Mouse (Mus musculus): ENCODE results near the gene Rnf128. TPM values are rescaled to one million over a fixed set of nuclear protein-coding genes. Genes with fewer than 3 reads are reported as not detected.

Rnf128 gene
- 19.5 and 21.7 TPM in 2 replicates for polyA plus RNA-seq (2011; ENCODE audit: insufficient read depth, insufficient read length, low read depth, missing spikeins)

DNA sequence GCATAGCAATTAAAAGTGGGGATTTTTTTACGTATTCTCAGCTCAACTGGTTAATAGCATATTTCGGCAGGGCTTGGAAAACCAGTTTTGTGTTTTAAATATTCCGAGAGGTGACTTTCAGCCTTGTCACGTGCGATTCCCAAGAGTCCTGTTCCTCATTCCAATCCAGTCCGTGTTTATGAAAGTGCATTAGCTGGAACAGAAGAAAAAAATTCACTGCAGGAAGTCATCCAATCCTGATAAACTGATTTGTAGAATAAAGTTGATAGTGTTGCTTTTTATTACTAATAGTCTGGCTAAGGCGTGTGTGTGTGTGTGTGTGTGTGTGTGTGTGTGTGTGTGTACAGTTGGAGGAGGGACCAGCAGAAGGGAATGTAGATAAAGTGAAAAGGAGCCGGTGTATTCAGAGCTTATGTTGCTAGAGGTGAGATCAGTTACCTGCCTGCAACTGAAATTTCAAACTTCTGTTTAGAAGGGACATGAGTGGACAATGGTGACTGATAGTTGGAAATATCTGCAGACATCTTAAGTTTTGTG is at the start of gene Rnf128:
Gene Rnf128, plus strand, starts transcription at position 392 of the 537 bp plus-strand sequence.
- TF ChIP-seq POLR2A (IDR thresholded peaks at IDR 0.05; ENCODE audit: insufficient read depth, low read length) (no peak), EP300 (IDR thresholded peaks at IDR 0.05; ENCODE audit: insufficient read depth, low read depth, low read length) (no peak), CTCF (IDR thresholded peaks at IDR 0.05; ENCODE audit: low read depth, low read length) (no peak)
- Histone ChIP-seq H3K9me3 (replicated peaks; ENCODE audit: control insufficient read depth, insufficient read depth, low read length, poor library complexity, severe bottlenecking) (no peaks in the 10 kb centered on the region), H3K4me1 (ENCODE audit: control insufficient read depth, insufficient read depth, low read length) (no peaks in the 10 kb centered on the region), H3K9ac (ENCODE audit: low read depth, poor library complexity, severe bottlenecking) (no peak within 1 kb of the TSS), H3K27me3 (ENCODE audit: control insufficient read depth, insufficient read depth, low read length, poor library complexity, severe bottlenecking) (no peaks in the 10 kb centered on the region), H3K36me3 (ENCODE audit: control insufficient read depth, insufficient read depth, low read length, poor library complexity, severe bottlenecking) (no peaks in the 10 kb centered on the region), H3K27ac (ENCODE audit: insufficient read depth, low read length) (no peak within 1 kb of the TSS), H3K4me3 (ENCODE audit: low read depth, low read length) (no peak within 1 kb of the TSS)

- no peak for TF ChIP-seq CTCF (IDR thresholded peaks at IDR 0.05; ENCODE audit: low read depth, low read length)
- no peak for TF ChIP-seq POLR2A (IDR thresholded peaks at IDR 0.05; ENCODE audit: insufficient read depth, low read length)
- no peak for TF ChIP-seq EP300 (IDR thresholded peaks at IDR 0.05; ENCODE audit: insufficient read depth, low read depth, low read length)
- Histone ChIP-seq H3K9ac (ENCODE audit: low read depth, poor library complexity, severe bottlenecking) (no peak overlapping the region), H3K4me1 (ENCODE audit: control insufficient read depth, insufficient read depth, low read length) (peaks cover 1% of the 10 kb centered on the region), H3K36me3 (ENCODE audit: control insufficient read depth, insufficient read depth, low read length, poor library complexity, severe bottlenecking) (no peaks in the 10 kb centered on the region), H3K27ac (ENCODE audit: insufficient read depth, low read length) (no peak overlapping the region), H3K27me3 (ENCODE audit: control insufficient read depth, insufficient read depth, low read length, poor library complexity, severe bottlenecking) (no peaks in the 10 kb centered on the region), H3K9me3 (replicated peaks; ENCODE audit: control insufficient read depth, insufficient read depth, low read length, poor library complexity, severe bottlenecking) (no peaks in the 10 kb centered on the region), H3K4me3 (ENCODE audit: low read depth, low read length) (no peak overlapping the region)
Measured at GRCm38 (mm10) chrX:139516156-139516555, 47.0 kb upstream of the Rnf128 start.

GRCm38 (mm10) chrX:139519251-139519650 is 43.9 kb upstream of the Rnf128 start:
- no peak overlapping the region for H3K27ac ChIP-seq (ENCODE audit: insufficient read depth, low read length)
- H3K27me3 ChIP-seq (ENCODE audit: control insufficient read depth, insufficient read depth, low read length, poor library complexity, severe bottlenecking): no peaks in the 10 kb centered on the region
- no peak for TF ChIP-seq CTCF (IDR thresholded peaks at IDR 0.05; ENCODE audit: low read depth, low read length)
- TF ChIP-seq EP300 (IDR thresholded peaks at IDR 0.05; ENCODE audit: insufficient read depth, low read depth, low read length): no peak
- no peak for TF ChIP-seq POLR2A (IDR thresholded peaks at IDR 0.05; ENCODE audit: insufficient read depth, low read length)
- no peak overlapping the region for H3K9ac ChIP-seq (ENCODE audit: low read depth, poor library complexity, severe bottlenecking)
- H3K4me3 ChIP-seq (ENCODE audit: low read depth, low read length): no peak overlapping the region
- H3K4me1 ChIP-seq (ENCODE audit: control insufficient read depth, insufficient read depth, low read length): peaks cover 1% of the 10 kb centered on the region
- no peaks in the 10 kb centered on the region for H3K36me3 ChIP-seq (ENCODE audit: control insufficient read depth, insufficient read depth, low read length, poor library complexity, severe bottlenecking)
- H3K9me3 ChIP-seq (replicated peaks; ENCODE audit: control insufficient read depth, insufficient read depth, low read length, poor library complexity, severe bottlenecking): no peaks in the 10 kb centered on the region

- no peak overlapping the region for H3K27ac ChIP-seq (ENCODE audit: insufficient read depth, low read length)
- no peaks in the 10 kb centered on the region for H3K9me3 ChIP-seq (replicated peaks; ENCODE audit: control insufficient read depth, insufficient read depth, low read length, poor library complexity, severe bottlenecking)
- H3K4me1 ChIP-seq (ENCODE audit: control insufficient read depth, insufficient read depth, low read length): no peaks in the 10 kb centered on the region
- no peak for TF ChIP-seq CTCF (IDR thresholded peaks at IDR 0.05; ENCODE audit: low read depth, low read length)
- no peak overlapping the region for H3K4me3 ChIP-seq (ENCODE audit: low read depth, low read length)
- no peaks in the 10 kb centered on the region for H3K36me3 ChIP-seq (ENCODE audit: control insufficient read depth, insufficient read depth, low read length, poor library complexity, severe bottlenecking)
- no peaks in the 10 kb centered on the region for H3K27me3 ChIP-seq (ENCODE audit: control insufficient read depth, insufficient read depth, low read length, poor library complexity, severe bottlenecking)
- no peak overlapping the region for H3K9ac ChIP-seq (ENCODE audit: low read depth, poor library complexity, severe bottlenecking)
Measured at GRCm38 (mm10) chrX:139524303-139525091, 38.6 kb upstream of the Rnf128 start.

GRCm38 (mm10) chrX:139525724-139526123 is 37.4 kb upstream of the Rnf128 start:
- TF ChIP-seq CTCF (IDR thresholded peaks at IDR 0.05; ENCODE audit: low read depth, low read length): no peak
- Histone ChIP-seq H3K4me1 (ENCODE audit: control insufficient read depth, insufficient read depth, low read length) (no peaks in the 10 kb centered on the region), H3K27me3 (ENCODE audit: control insufficient read depth, insufficient read depth, low read length, poor library complexity, severe bottlenecking) (no peaks in the 10 kb centered on the region), H3K27ac (ENCODE audit: insufficient read depth, low read length) (no peak overlapping the region), H3K9me3 (replicated peaks; ENCODE audit: control insufficient read depth, insufficient read depth, low read length, poor library complexity, severe bottlenecking) (no peaks in the 10 kb centered on the region), H3K36me3 (ENCODE audit: control insufficient read depth, insufficient read depth, low read length, poor library complexity, severe bottlenecking) (no peaks in the 10 kb centered on the region), H3K4me3 (ENCODE audit: low read depth, low read length) (no peak overlapping the region), H3K9ac (ENCODE audit: low read depth, poor library complexity, severe bottlenecking) (no peak overlapping the region)

DNA sequence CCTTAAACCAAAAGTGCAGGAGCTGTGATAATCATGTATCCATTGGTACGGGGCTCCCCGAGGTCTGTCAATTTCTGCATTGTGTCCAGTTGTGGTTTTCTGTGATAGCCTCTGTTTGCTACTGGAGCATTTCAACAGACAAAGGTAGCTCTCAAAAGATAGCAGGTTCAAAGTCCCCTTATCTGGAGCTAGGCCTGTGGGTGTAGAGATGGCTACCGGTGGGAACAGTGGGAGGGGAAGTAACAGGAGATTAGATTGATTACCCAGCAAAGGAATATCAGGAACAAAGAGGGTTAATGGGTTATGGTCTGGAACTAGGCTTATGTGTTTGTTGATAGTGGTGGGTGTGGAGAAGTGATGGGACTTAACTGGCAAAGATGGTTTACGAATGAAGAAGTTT is 36.1 kb upstream of the Rnf128 start:
- H3K4me3 ChIP-seq (ENCODE audit: low read depth, low read length): no peak overlapping the region
- no peak overlapping the region for H3K27ac ChIP-seq (ENCODE audit: insufficient read depth, low read length)
- no peak overlapping the region for H3K9ac ChIP-seq (ENCODE audit: low read depth, poor library complexity, severe bottlenecking)
- H3K27me3 ChIP-seq (ENCODE audit: control insufficient read depth, insufficient read depth, low read length, poor library complexity, severe bottlenecking): no peaks in the 10 kb centered on the region
- no peaks in the 10 kb centered on the region for H3K4me1 ChIP-seq (ENCODE audit: control insufficient read depth, insufficient read depth, low read length)
- TF ChIP-seq POLR2A (IDR thresholded peaks at IDR 0.05; ENCODE audit: insufficient read depth, low read length) (no peak), EP300 (IDR thresholded peaks at IDR 0.05; ENCODE audit: insufficient read depth, low read depth, low read length) (no peak)
- no peaks in the 10 kb centered on the region for H3K9me3 ChIP-seq (replicated peaks; ENCODE audit: control insufficient read depth, insufficient read depth, low read length, poor library complexity, severe bottlenecking)
- H3K36me3 ChIP-seq (ENCODE audit: control insufficient read depth, insufficient read depth, low read length, poor library complexity, severe bottlenecking): no peaks in the 10 kb centered on the region
